8 mouse cellular contexts compared by ENCODE assay signal in the genomic region with DNA sequence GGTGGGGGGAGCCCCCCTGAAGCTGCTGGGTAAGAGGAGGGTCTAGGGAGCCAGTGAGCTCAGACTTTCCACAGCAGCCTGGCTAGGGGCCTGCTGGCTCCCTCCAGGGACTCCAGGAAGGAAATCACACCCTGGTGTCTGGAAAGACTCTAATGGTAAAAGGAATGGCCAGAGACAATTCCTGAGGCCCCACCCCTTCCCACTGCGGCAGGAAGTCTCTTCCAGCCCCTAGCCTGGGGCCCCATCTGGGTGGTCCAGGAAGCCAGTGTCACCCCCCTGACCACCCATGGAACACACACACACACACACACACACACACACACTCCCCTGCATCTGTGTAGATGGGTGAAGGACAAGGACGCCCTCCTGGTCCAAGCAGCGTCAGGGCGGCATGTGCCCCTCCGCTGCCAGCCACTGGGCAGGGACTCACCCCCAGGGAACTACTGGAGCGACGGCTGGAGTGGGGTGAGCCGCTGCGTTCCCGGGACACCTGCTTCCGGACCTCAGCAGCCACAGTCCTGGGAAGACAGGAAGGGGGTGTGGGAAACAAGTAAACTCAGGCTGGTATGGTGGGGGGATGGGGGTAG. TPM values are rescaled to one million over a fixed set of nuclear protein-coding genes. Genes with fewer than 3 reads are reported as not detected.
A peak's percentile ranks its signal among the peaks of the same experiment; 100 is the strongest.
DNase-seq lines count a peak whose midpoint lies in the region; ATAC-seq lines count a peak whose summit lies in the region.

No protein-coding gene starts in this region.

- H3K27me3 ChIP-seq in forebrain, embryonic 11.5 days (ENCODE audit: control insufficient read depth, insufficient read depth, low read length): no peaks in the 10 kb centered on the region
- H3K27me3 ChIP-seq in limb, embryonic 10.5 days (ENCODE audit: low read depth, poor library complexity, severe bottlenecking): no peaks in the 10 kb centered on the region
- no peaks in the 10 kb centered on the region for H3K27me3 ChIP-seq in midbrain, embryonic 13.5 days

- 20% methylated on average over 11 of the region's 11 CpGs for WGBS in forebrain, embryonic 11.5 days
- WGBS in limb, embryonic 10.5 days: 3% methylated on average over 11 of the region's 11 CpGs
- 16% methylated on average over 11 of the region's 11 CpGs for WGBS in midbrain, embryonic 13.5 days

- H3K4me2 ChIP-seq in forebrain, embryonic 11.5 days (ENCODE audit: low read depth, low read length, severe bottlenecking): peak overlapping the region; percentile 21; the same call in 1 of the 2 replicates
- H3K4me2 ChIP-seq in midbrain, embryonic 13.5 days (replicated peaks): 0 out of 2 replicates have a peak overlapping the region, but pooled peaks have one; percentile 3

- intact Hi-C loops in heart, postnatal 25 days (cut with DNase I): no loop called here

- no peaks in the 10 kb centered on the region for H3K36me3 ChIP-seq in forebrain, embryonic 11.5 days (ENCODE audit: control insufficient read depth, insufficient read depth, low read length)
- peaks cover 43% of the 10 kb centered on the region for H3K36me3 ChIP-seq in limb, embryonic 10.5 days
- no peaks in the 10 kb centered on the region for H3K36me3 ChIP-seq in midbrain, embryonic 13.5 days

- peak overlapping the region; percentile 12; the same call in 1 of the 2 replicates for H3K27ac ChIP-seq in forebrain, embryonic 11.5 days (ENCODE audit: low read depth, low read length)
- H3K27ac ChIP-seq in limb, embryonic 10.5 days: peak overlapping the region; percentile 93
- 0 out of 2 replicates have a peak overlapping the region, but pooled peaks have one; percentile 14 for H3K27ac ChIP-seq in midbrain, embryonic 13.5 days

- DNase-seq in adrenal gland, postnatal 14 days: peak; percentile 69
- DNase-seq in forebrain, embryonic 11.5 days (ENCODE audit: low spot score): no peak
- peak; percentile 84 for DNase-seq in heart, postnatal 25 days (ENCODE audit: low spot score)
- DNase-seq in limb, embryonic 10.5 days (ENCODE audit: low spot score): peak; percentile 79
- no peak for DNase-seq in cerebellum, adult 8-10 months
- DNase-seq in frontal cortex, postnatal 36 days (ENCODE audit: low spot score in 2 of 2): no peak

- no peak overlapping the region for H3K4me3 ChIP-seq in forebrain, embryonic 11.5 days (ENCODE audit: low read depth, low read length)
- peak overlapping the region; percentile 48 for H3K4me3 ChIP-seq in limb, embryonic 10.5 days
- H3K4me3 ChIP-seq in midbrain, embryonic 13.5 days (replicated peaks): no peak overlapping the region

- peaks cover 7% of the 10 kb centered on the region; the same call in 1 of the 2 replicates for H3K4me1 ChIP-seq in forebrain, embryonic 11.5 days (replicated peaks; ENCODE audit: control insufficient read depth, insufficient read depth, low read length)
- peaks cover 81% of the 10 kb centered on the region for H3K4me1 ChIP-seq in limb, embryonic 10.5 days
- peaks cover 16% of the 10 kb centered on the region for H3K4me1 ChIP-seq in midbrain, embryonic 13.5 days (replicated peaks)

- ATAC-seq in forebrain, embryonic 11.5 days (replicated peaks; ENCODE audit: low FRiP score): no peak
- ATAC-seq in midbrain, embryonic 13.5 days: no peak
- ATAC-seq in frontal cortex, adult (ENCODE audit: low TSS enrichment): no peak

- no peak overlapping the region for H3K9ac ChIP-seq in forebrain, embryonic 11.5 days (ENCODE audit: low read length)
- no peak overlapping the region; the same call in 1 of the 2 replicates for H3K9ac ChIP-seq in midbrain, embryonic 13.5 days (replicated peaks)

- H3K9me3 ChIP-seq in forebrain, embryonic 11.5 days (ENCODE audit: control insufficient read depth, low read length): no peaks in the 10 kb centered on the region
- no peaks in the 10 kb centered on the region for H3K9me3 ChIP-seq in limb, embryonic 10.5 days (replicated peaks)
- H3K9me3 ChIP-seq in midbrain, embryonic 13.5 days: no peaks in the 10 kb centered on the region

RNA-seq across cellular contexts. Expression of a gene that starts 5.6 kb away (rescaled TPM):
- total RNA-seq in adrenal gland, postnatal 14 days (2021): 46.0 and 49.2 TPM in 2 replicates
- polyA plus RNA-seq in forebrain, embryonic 11.5 days (2014; fragmentation: Nextera tagmentation; extraction: Ambion mirVana): 25.5 and 27.5 TPM in 2 replicates
- 10 to 100 TPM; 34.9 to 36.9 TPM for total RNA-seq in heart, postnatal 25 days (2021)
- polyA plus RNA-seq in limb, embryonic 10.5 days (2016; fragmentation: Nextera tagmentation; extraction: Ambion mirVana): 46.0 and 52.0 TPM in 2 replicates
- 14.2 and 17.0 TPM in 2 replicates for polyA plus RNA-seq in midbrain, embryonic 13.5 days (2015; fragmentation: Nextera tagmentation; extraction: Ambion mirVana)

RNA-seq across cellular contexts. Expression of a gene that starts 11.5 kb away (rescaled TPM):
- 5.1 and 10.2 TPM in 2 replicates for total RNA-seq in adrenal gland, postnatal 14 days (2021)
- polyA plus RNA-seq in forebrain, embryonic 11.5 days (2014; fragmentation: Nextera tagmentation; extraction: Ambion mirVana): 0.60 TPM in 1 of 2 replicates, not detected in the other
- not detected for total RNA-seq in heart, postnatal 25 days (2021)
- polyA plus RNA-seq in limb, embryonic 10.5 days (2016; fragmentation: Nextera tagmentation; extraction: Ambion mirVana): 1.2 and 1.6 TPM in 2 replicates
- polyA plus RNA-seq in midbrain, embryonic 13.5 days (2015; fragmentation: Nextera tagmentation; extraction: Ambion mirVana): 0.24 and 0.43 TPM in 2 replicates

RNA-seq across cellular contexts. Expression of a gene that starts 48.3 kb away (rescaled TPM):
- 31.5 and 31.8 TPM in 2 replicates for total RNA-seq in adrenal gland, postnatal 14 days (2021)
- 5.1 and 5.9 TPM in 2 replicates for polyA plus RNA-seq in forebrain, embryonic 11.5 days (2014; fragmentation: Nextera tagmentation; extraction: Ambion mirVana)
- 10 to 100 TPM; 52.5 to 58.0 TPM for total RNA-seq in heart, postnatal 25 days (2021)
- 22.7 and 24.2 TPM in 2 replicates for polyA plus RNA-seq in limb, embryonic 10.5 days (2016; fragmentation: Nextera tagmentation; extraction: Ambion mirVana)
- polyA plus RNA-seq in midbrain, embryonic 13.5 days (2015; fragmentation: Nextera tagmentation; extraction: Ambion mirVana): 3.3 and 4.3 TPM in 2 replicates

Comparison
In these comparisons a context has a peak if more than half of its experiments do, and no peak if none do; other contexts are left out.
1. DNase-seq: peak in adrenal gland, postnatal 14 days (single experiment), heart, postnatal 25 days (single experiment) and limb, embryonic 10.5 days (single experiment); none in forebrain, embryonic 11.5 days (single experiment), cerebellum, adult 8-10 months (single experiment) and frontal cortex, postnatal 36 days (0 of 2).
2. H3K27ac ChIP-seq: peak in every context shown above with its lines; median percentile 93 in limb, embryonic 10.5 days; 14 in midbrain, embryonic 13.5 days; 12 in forebrain, embryonic 11.5 days.